Mouse (Mus musculus) CH12.LX (cell line): ENCODE results near the gene Hes6.

Experiments
- CTCF ChIP-seq, 2 experiments: IDR thresholded peaks in 1 of 2; conservative IDR thresholded peaks in 1 of 2; 2 replicates each; pipeline ENCODE4 v1.5.1; 2011 to 2012; ENCODE audit warnings: low read depth in 2 of 2, low read length in 2 of 2, improper control_type of control experiment in 1 of 2, inconsistent platforms in 1 of 2, mild to moderate bottlenecking in 1 of 2, moderate library complexity in 1 of 2
- E2F4 ChIP-seq: IDR thresholded peaks from 2 replicates; pipeline ENCODE4 v1.6.1; 2011; ENCODE audit warnings: low read depth, low read length, improper control_type of control experiment; ENCODE audit not compliant: insufficient replicate concordance
- EP300 ChIP-seq: IDR thresholded peaks from 2 replicates; pipeline ENCODE4 v1.6.1; 2011; ENCODE audit warnings: low read length, improper control_type of control experiment
- HCFC1 ChIP-seq: IDR thresholded peaks from 2 replicates; pipeline ENCODE4 v1.6.1; 2012; ENCODE audit warnings: low read depth, mild to moderate bottlenecking, inconsistent platforms, low read length, improper control_type of control experiment
- IRF4 ChIP-seq: IDR thresholded peaks from 2 replicates; pipeline ENCODE4 v1.6.1; 2014; ENCODE audit warnings: low read depth, mild to moderate bottlenecking, inconsistent platforms, low read length, improper control_type of control experiment
- JUND ChIP-seq: conservative IDR thresholded peaks from 2 replicates; pipeline ENCODE4 v1.6.1; 2011; ENCODE audit warnings: low read depth, low read length, improper control_type of control experiment
- MAX ChIP-seq: IDR thresholded peaks from 2 replicates; pipeline ENCODE4 v1.6.1; 2011; ENCODE audit warnings: low read length, improper control_type of control experiment
- MAZ ChIP-seq: IDR thresholded peaks from 2 replicates; pipeline ENCODE4 v1.6.1; 2012; ENCODE audit warnings: low read depth, mild to moderate bottlenecking, inconsistent platforms, low read length, improper control_type of control experiment, moderate library complexity
- NRF1 ChIP-seq: IDR thresholded peaks from 2 replicates; pipeline ENCODE4 v1.6.1; 2014; ENCODE audit warnings: low read depth, mild to moderate bottlenecking, inconsistent platforms, low read length, improper control_type of control experiment, moderate library complexity
- POLR2A ChIP-seq: IDR thresholded peaks from 2 replicates; pipeline ENCODE4 v1.6.1; 2011; ENCODE audit warnings: low read depth, mild to moderate bottlenecking, improper control_type of control experiment, low read length
- RCOR1 ChIP-seq: conservative IDR thresholded peaks from 2 replicates; pipeline ENCODE4 v1.6.1; 2012; ENCODE audit warnings: low read depth, mild to moderate bottlenecking, inconsistent platforms, low read length, improper control_type of control experiment
- UBTF ChIP-seq: IDR thresholded peaks from 2 replicates; pipeline ENCODE4 v1.6.1; 2012; ENCODE audit warnings: low read depth, mild to moderate bottlenecking, inconsistent platforms, low read length, improper control_type of control experiment, moderate library complexity
- USF1 ChIP-seq: IDR thresholded peaks from 2 replicates; pipeline ENCODE4 v1.6.1; 2014; ENCODE audit warnings: low read depth, mild to moderate bottlenecking, inconsistent platforms, low read length, improper control_type of control experiment
- ZC3H11A ChIP-seq: IDR thresholded peaks from 2 replicates; pipeline ENCODE4 v1.6.1; 2012; ENCODE audit warnings: low read depth, mild to moderate bottlenecking, inconsistent platforms, low read length, improper control_type of control experiment

DNA sequence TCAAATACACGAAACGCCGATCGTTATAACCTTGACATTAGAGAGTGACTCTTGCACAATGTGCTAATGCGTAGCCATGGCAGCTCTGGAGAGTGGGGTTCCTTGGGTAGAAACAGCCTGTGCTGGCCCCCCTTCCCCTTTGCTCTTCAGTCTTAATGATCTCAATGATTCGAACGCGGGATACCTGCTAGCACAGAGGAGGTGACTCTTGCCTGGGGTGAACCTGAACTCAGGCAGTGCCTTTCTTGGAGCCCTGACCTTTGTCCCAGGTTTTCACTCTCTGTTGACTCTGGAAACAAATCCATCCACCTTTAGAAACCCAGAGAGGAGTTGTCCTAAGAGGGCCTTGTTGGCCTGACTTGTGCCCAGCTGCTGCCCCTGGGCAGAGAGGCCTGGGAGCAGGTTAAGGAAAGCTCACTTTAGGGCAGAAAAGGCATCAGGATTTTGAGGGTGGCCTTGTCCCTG lies 6.8 kb upstream of the Hes6 start:
- no peak for TF ChIP-seq EP300
- TF ChIP-seq ZC3H11A, result no peak
- no peak for TF ChIP-seq IRF4
- no peak for TF ChIP-seq MAX
- no peak for TF ChIP-seq POLR2A
- no peak for TF ChIP-seq JUND
- TF ChIP-seq CTCF (conservative IDR thresholded peaks at IDR 0.05 in 1 of 2, IDR thresholded peaks at IDR 0.05 in 1 of 2; ENCODE audit: low read depth in 2 of 2, low read length in 2 of 2), result no peak
- TF ChIP-seq MAZ, result no peak
- TF ChIP-seq UBTF, result no peak
- no peak for TF ChIP-seq RCOR1
- no peak for TF ChIP-seq E2F4
- TF ChIP-seq USF1, result no peak
- TF ChIP-seq HCFC1, result no peak
- no peak for TF ChIP-seq NRF1
